Mouse (Mus musculus) monocyte, adult 5-6 weeks (primary cell): ENCODE results near the gene 1700013G24Rik. TPM values are rescaled to one million over a fixed set of nuclear protein-coding genes. Genes with fewer than 3 reads are reported as not detected.

Experiments
- ATAC-seq: fragments of 153-309, 156-312 bp; replicated peaks from 2 replicates; pipeline ENCODE4 v1.8.0; 2017; ENCODE audit warnings: mild to moderate bottlenecking; ENCODE audit not compliant: low TSS enrichment, insufficient number of reproducible peaks, severe bottlenecking, poor library complexity, low FRiP score
- total RNA-seq: library from RNA; stranded (forward); fragments of 200-1000, 200-491, 200-594 nt; gene quantifications from 3 replicates; pipeline ENCODE4 v1.2.3, GENCODE M21; 2017

1700013G24Rik gene
- total RNA-seq, 1 experiment from 2014 or later, result not detected

DNA sequence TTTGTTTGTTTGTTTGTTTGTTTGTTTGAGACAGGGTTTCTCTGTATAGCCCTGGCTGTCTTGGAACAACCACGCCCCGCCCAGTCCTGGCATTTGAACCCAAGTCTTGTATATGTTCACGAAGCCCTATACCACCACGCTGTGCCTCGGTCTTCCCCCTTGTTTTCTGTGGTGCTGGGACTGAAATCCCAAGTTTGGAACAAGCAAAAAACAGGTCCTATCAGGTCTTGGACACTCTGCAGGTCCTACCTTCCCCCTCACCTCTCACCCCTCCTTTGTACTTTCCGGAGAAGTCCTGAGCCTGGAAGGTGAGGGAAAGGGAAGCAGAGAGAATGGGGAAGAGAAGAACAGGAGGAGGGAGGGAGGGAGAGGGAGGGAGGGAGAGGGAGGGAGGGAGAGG is 894 bp upstream of the 1700013G24Rik start:
- no peak for ATAC-seq

- no peak for ATAC-seq
Measured at GRCm38 (mm10) chr4:137454582-137454981, 1.5 kb downstream of the 1700013G24Rik start.

GRCm38 (mm10) chr4:137456581-137456980 is 3.5 kb downstream of the 1700013G24Rik start:
- no peak for ATAC-seq

DNA sequence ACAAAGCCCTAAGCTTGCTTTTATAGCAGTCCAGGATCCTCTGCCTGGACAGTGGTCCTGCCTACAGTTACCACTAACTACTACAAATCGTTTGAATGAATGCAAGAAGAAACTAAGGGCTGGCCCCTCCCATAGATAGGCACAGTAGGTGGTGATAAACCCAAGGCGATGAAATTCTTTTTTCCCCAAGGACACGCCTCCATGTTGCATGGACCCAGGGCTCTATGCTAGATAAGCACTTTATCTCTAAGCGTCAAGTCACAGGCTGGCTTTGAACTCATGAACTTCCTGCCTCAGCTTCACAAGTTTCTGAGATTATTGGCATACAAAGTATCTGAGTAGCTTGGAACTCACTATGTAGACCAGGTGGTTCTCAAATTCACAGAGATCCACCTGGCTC is 4.2 kb downstream of the 1700013G24Rik start:
- ATAC-seq, result no peak

DNA sequence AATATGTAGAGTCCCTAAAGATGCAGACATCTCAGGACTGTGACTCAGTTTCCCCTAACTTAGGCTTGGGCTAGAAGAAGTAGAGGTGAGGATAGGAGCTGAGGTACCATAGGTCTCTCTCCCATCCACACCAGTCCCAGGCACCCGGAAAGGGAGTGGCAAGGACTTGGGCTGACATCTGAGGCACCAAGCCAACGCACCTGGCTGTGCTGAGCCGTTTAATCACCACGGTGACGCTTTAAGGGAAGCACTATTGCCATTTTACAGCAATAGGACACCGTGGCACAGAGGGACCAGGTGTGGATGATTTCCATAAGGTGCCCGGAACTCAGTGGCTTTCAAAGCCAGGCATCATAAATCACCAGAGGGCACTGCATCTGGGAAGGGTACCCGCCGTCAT is 5.2 kb downstream of the 1700013G24Rik start:
- ATAC-seq, result no peak

- no peak for ATAC-seq
Measured at GRCm38 (mm10) chr4:137458861-137459260, 5.8 kb downstream of the 1700013G24Rik start.

GRCm38 (mm10) chr4:137460676-137461075 is 7.6 kb downstream of the 1700013G24Rik start:
- no peak for ATAC-seq

DNA sequence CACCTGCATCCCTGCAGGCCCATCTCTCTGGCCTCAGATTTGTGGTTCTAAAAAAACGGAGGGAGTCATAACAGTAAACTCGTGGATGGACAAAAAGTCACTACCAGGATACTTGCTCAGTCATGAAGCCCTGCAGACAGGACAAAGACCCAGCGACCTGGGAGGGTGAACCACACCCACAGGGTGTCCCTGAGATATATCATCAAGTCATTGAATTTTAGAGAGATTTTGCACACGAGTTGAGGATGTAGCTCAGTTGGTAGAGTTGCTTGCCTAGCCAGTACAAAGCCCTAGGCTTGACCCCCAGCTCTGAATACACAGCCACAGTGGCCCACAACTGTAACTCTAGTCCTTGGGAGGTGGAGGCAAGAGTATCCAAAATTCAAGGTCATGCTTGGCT is 8.1 kb downstream of the 1700013G24Rik start:
- no peak for ATAC-seq

- no peak for ATAC-seq
Measured at GRCm38 (mm10) chr4:137461981-137462690, 9.1 kb downstream of the 1700013G24Rik start.

GRCm38 (mm10) chr4:137465125-137465787 is 12.2 kb downstream of the 1700013G24Rik start:
- ATAC-seq, result no peak

DNA sequence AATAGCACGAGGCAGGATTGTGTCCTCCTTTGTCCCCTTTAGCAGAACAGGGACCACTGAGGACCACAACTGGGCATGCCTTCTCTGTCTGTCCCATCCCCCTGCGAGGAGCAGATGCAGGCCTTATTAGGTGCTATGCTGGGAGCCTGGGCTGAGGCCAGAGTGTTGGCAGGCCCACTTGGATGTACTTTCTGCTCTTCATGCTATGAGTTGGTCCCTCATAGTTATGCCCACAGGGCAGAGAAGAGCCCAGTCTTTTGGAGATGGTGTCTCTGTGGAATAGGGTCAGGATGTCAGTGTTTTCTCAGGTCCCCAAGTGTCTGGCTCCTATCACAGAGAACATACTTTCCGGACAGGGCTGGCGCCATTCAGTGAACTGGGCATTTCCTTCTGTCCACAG is 13.9 kb downstream of the 1700013G24Rik start:
- no peak for ATAC-seq

- ATAC-seq, result no peak
Measured at GRCm38 (mm10) chr4:137467525-137467924, 14.4 kb downstream of the 1700013G24Rik start.

DNA sequence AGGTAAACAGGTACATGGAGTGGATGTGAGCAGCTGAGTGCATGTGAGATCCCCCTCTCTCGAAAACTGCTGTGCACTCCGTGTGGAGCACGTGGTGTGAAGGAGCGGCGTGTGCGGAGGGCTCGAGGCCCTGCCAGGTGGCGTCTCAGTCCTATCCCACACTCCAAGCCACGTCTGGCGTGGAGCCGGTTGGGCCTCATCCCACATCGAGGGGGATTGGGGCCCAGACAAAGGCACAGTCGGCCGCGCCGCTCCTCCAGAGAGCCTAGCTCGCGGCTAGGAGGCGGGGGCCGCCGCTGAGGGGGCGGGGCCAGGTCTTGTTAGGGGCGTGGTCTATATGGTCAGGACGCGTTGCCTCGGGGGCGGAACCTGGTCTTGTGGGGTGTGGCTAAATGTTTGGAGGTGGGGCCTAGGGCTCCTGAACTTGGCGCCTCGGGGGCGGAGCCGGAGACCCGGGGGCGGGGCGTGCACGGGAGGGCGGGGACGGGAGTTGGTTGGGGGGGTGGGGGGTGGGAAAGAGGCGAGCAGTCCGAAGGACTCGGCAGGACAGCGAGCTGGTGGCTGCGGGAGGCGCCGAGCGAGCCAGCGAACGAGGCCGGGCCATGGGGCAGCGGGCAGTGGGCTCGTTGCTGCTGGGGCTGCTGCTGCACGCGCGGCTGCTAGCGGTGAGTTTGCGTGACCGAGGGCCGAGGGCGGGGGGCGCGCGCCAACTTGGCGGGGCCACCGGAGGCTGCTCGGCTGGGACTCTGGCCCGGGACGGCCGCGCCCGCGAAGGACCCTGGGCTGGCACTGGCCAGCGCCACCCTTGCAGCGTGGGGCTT is 15.4 kb downstream of the 1700013G24Rik start, which contains the start of gene Hspg2:
Hspg2 (plus strand) TSS at position 510 of the 821 bp plus-strand sequence.
- peak; percentile 77 for ATAC-seq

DNA sequence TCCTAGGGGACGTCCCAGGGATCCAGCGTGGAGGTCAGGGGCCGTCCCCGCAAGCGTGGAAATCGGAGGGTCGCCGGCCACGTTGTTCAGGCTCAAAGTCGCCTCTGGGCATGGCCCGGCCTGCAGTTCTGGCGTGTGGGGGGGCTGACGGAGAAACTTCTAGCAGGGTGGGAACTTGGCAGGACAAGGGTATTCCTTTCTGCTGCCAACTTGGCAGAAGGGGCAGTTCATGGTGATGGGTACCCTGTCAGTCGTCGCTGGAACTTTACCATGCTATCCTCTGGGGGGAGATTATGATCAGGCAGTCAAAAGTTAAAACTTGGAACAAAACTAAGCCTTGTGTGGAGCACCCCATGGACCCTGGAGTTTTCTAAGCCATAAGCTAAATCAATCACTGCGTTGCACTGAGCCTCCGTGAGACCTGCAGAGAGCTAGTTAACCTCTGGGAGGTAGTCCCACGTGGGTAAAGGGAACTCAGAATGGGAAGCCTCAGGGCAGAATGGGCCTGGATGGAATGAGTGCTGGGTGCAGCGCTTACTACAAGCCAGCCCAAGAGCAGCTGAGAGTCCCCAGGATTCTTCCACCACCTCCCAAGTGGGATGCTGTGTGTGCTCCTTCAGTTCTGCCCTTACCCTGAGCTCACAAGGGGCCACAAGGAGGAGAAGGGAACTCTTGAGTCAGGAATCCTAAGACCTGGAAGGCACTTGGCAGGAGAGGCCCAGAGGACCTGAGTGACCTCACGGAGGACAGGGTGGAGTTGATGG is 16.2 kb downstream of the 1700013G24Rik start:
- ATAC-seq, result no peak

- ATAC-seq, result no peak
Measured at GRCm38 (mm10) chr4:137469845-137470692, 17.0 kb downstream of the 1700013G24Rik start.

- ATAC-seq, result no peak
Measured at GRCm38 (mm10) chr4:137470701-137471317, 17.7 kb downstream of the 1700013G24Rik start.

- ATAC-seq, result no peak
Measured at GRCm38 (mm10) chr4:137471326-137471725, 18.2 kb downstream of the 1700013G24Rik start.
